Comparison of ENCODE assay signal across 11 mouse cellular contexts in genomic region chr13:52129466-52129865, GRCm38 (mm10).
"Had no signal": no experiment of that assay in that cellular context is flagged by ENCODE, and none has a peak within 500 bp of the region (broad histone marks: within the 10 kb centered on the region; RNA-seq: fewer than 3 reads in every experiment).

No protein-coding gene starts in this region.

- DNase-seq: kidney, adult 9 months; kidney, postnatal 25 days; layer of hippocampus, adult 9-11 months; liver, embryonic 13.5 days; lung, adult 2 months; lung, postnatal 14 days; lung, postnatal 4 days; retina, postnatal 1 day; right cerebral cortex, postnatal 25 days; spleen, adult 18-20 months; thymus, postnatal 25 days had no signal
